Mouse (Mus musculus) lung, postnatal 14 days (tissue): ENCODE data around the gene Abhd10.

Experiments used
- DNase-seq: peaks from one replicate; pipeline ENCODE4 v3.0.0; 2021

Abhd10 gene

GRCm38 (mm10) chr16:45724061-45724741, 18.6 kb downstream of the Abhd10 start, which contains the start of gene Tagln3:
TSS of gene Tagln3 (minus strand) at chr16:45724608.
- peak; percentile 12 for DNase-seq

GRCm38 (mm10) chr16:45723172-45723901, 19.4 kb downstream of the Abhd10 start:
- no peak for DNase-seq

- DNase-seq: no peak
These were observed 20.2 kb downstream of the Abhd10 start for GRCm38 (mm10) chr16:45722460-45722951.

GRCm38 (mm10) chr16:45720022-45720630, 22.6 kb downstream of the Abhd10 start:
- DNase-seq: no peak

GRCm38 (mm10) chr16:45718296-45718695, 24.5 kb downstream of the Abhd10 start:
- DNase-seq: no peak

- DNase-seq: no peak
These were observed 28.1 kb downstream of the Abhd10 start for GRCm38 (mm10) chr16:45714489-45715150.

GRCm38 (mm10) chr16:45713878-45714277, 28.9 kb downstream of the Abhd10 start:
- no peak for DNase-seq

- DNase-seq: no peak
These were observed 29.5 kb downstream of the Abhd10 start for GRCm38 (mm10) chr16:45713261-45713660.

GRCm38 (mm10) chr16:45711263-45711662, 31.5 kb downstream of the Abhd10 start:
- DNase-seq: no peak

GRCm38 (mm10) chr16:45699301-45699700, 43.5 kb downstream of the Abhd10 start:
- no peak for DNase-seq

GRCm38 (mm10) chr16:45697996-45698395, 44.8 kb downstream of the Abhd10 start:
- DNase-seq: no peak

GRCm38 (mm10) chr16:45695445-45696160, 47.2 kb downstream of the Abhd10 start:
- DNase-seq: no peak

GRCm38 (mm10) chr16:45693558-45693957, 49.2 kb downstream of the Abhd10 start, which contains the start of gene Tmprss7:
TSS of gene Tmprss7 (minus strand) at chr16:45693658.
- DNase-seq: no peak

GRCm38 (mm10) chr16:45692851-45693250, 49.9 kb downstream of the Abhd10 start:
- DNase-seq: no peak

GRCm38 (mm10) chr16:45690178-45690577, 52.6 kb downstream of the Abhd10 start:
- DNase-seq: no peak

GRCm38 (mm10) chr16:45686833-45687232, 55.9 kb downstream of the Abhd10 start:
- no peak for DNase-seq

GRCm38 (mm10) chr16:45685295-45685694, 57.5 kb downstream of the Abhd10 start:
- no peak for DNase-seq

- peak; percentile 84 for DNase-seq
These were observed 57.9 kb downstream of the Abhd10 start for GRCm38 (mm10) chr16:45684815-45685214.
